Mouse (Mus musculus): ENCODE measurements around the gene Klrb1b.
"Not testable (repeated sequence)": the region's sequence is repeated elsewhere in the genome, so short reads cannot be mapped to it uniquely, and the experiment has no call there.

The Klrb1b gene

GRCm38 (mm10) chr6:128802999-128803857 lies 22.9 kb downstream of the Klrb1b start:
- in situ Hi-C loops (cut with MboI, MseI): loop anchor here in 1 of 2 experiments (5.0 kb wide), 1 partner anchor 34 kb away; no protein-coding TSS in a partner anchor

- in situ Hi-C loops (cut with MboI, MseI): loop anchor here in 1 of 2 experiments (5.0 kb wide), 1 partner anchor 35 kb away; no protein-coding TSS in a partner anchor
Observed at GRCm38 (mm10) chr6:128802557-128802956, 23.6 kb downstream of the Klrb1b start.

GRCm38 (mm10) chr6:128800696-128801095 lies 25.4 kb downstream of the Klrb1b start:
- in situ Hi-C loops (cut with MboI, MseI): loop anchor here in 1 of 2 experiments (5.0 kb wide), 1 partner anchor 37 kb away; no protein-coding TSS in a partner anchor

GRCm38 (mm10) chr6:128799896-128800270 lies 26.2 kb downstream of the Klrb1b start:
- in situ Hi-C loops (cut with MboI, MseI): loop anchor here (5.0 kb wide), 2 partner anchors 37 to 38 kb away; no protein-coding TSS in a partner anchor

- in situ Hi-C loops (cut with MboI, MseI): loop anchor here (5.0 kb wide), 1 partner anchor 37 kb away; no protein-coding TSS in a partner anchor
Observed at GRCm38 (mm10) chr6:128799144-128799895, 26.8 kb downstream of the Klrb1b start.

GRCm38 (mm10) chr6:128798772-128799143 lies 27.4 kb downstream of the Klrb1b start:
- in situ Hi-C loops (cut with MboI, MseI): loop anchor here (5.0 kb wide), 1 partner anchor 36 kb away; no protein-coding TSS in a partner anchor

GRCm38 (mm10) chr6:128797936-128798771 lies 28.0 kb downstream of the Klrb1b start:
- in situ Hi-C loops (cut with MboI, MseI): loop anchor here (5.0 kb wide), 1 partner anchor 36 kb away; no protein-coding TSS in a partner anchor

GRCm38 (mm10) chr6:128797185-128797905 lies 28.8 kb downstream of the Klrb1b start:
- in situ Hi-C loops (cut with MboI, MseI): loop anchor here (5.0 kb wide), 1 partner anchor 35 kb away; no protein-coding TSS in a partner anchor

- in situ Hi-C loops (cut with MboI, MseI): loop anchor here (5.0 kb wide), 1 partner anchor 34 kb away; no protein-coding TSS in a partner anchor
Observed at GRCm38 (mm10) chr6:128796321-128796955, 29.7 kb downstream of the Klrb1b start.

GRCm38 (mm10) chr6:128793734-128794133 lies 32.4 kb downstream of the Klrb1b start:
- in situ Hi-C loops (cut with MboI, MseI): no loop called here

GRCm38 (mm10) chr6:128790491-128790994 lies 35.6 kb downstream of the Klrb1b start:
- in situ Hi-C loops (cut with MboI, MseI): not testable (repeated sequence)

- in situ Hi-C loops (cut with MboI, MseI): no loop called here
Observed at GRCm38 (mm10) chr6:128789115-128789514, 37.0 kb downstream of the Klrb1b start, which contains the start of gene Klrb1c. Klrb1c (minus strand) TSS chr6:128789215.

GRCm38 (mm10) chr6:128788517-128788916 lies 37.6 kb downstream of the Klrb1b start:
- in situ Hi-C loops (cut with MboI, MseI): no loop called here

- in situ Hi-C loops (cut with MboI, MseI): not testable (repeated sequence)
Observed at GRCm38 (mm10) chr6:128786396-128786795, 39.7 kb downstream of the Klrb1b start.

- in situ Hi-C loops (cut with MboI, MseI): no loop called here
Observed at GRCm38 (mm10) chr6:128769481-128770253, 56.5 kb downstream of the Klrb1b start.

GRCm38 (mm10) chr6:128768047-128768446 lies 58.1 kb downstream of the Klrb1b start:
- in situ Hi-C loops (cut with MboI, MseI): no loop called here

- in situ Hi-C loops (cut with MboI, MseI): not testable (repeated sequence)
Observed at GRCm38 (mm10) chr6:128766486-128767254, 59.5 kb downstream of the Klrb1b start.

- in situ Hi-C loops (cut with MboI, MseI): no loop called here
Observed at GRCm38 (mm10) chr6:128765211-128765610, 60.9 kb downstream of the Klrb1b start.
